Comparison of ENCODE assay signal across 18 mouse cellular contexts in the genomic region with DNA sequence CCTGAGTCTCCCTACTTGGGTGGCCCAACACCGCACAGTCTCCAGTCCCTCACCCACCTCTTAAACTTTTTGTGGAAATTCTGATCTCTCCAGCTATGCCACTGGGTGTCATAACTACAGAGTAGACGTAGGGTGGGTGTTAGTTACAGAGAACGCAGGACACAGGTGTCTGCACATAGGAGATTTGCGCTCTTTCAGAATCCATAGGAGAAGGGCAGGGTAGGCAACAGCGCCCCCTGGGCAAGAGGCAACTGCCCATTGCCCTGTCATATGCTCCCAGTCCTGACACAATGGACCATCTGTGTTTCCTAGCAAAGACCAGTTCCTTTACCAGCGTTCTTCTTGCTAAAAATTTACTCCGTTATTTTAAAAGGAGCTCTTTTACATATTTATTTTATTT. TPM values are rescaled to one million over a fixed set of nuclear protein-coding genes. Genes with fewer than 3 reads are reported as not detected.
DNase-seq lines count a peak whose midpoint lies in the region; ATAC-seq and TF ChIP-seq lines count a peak whose summit lies in the region.
"Had no signal": no experiment of that assay in that cellular context is flagged by ENCODE, and none has a peak within 500 bp of the region (broad histone marks: within the 10 kb centered on the region; RNA-seq: fewer than 3 reads in every experiment).

No protein-coding gene starts in this region.

- intact Hi-C loops in left cerebral cortex, adult 2 months (cut with DNase I): loop anchor here (2.0 kb wide), 4 partner anchors 403 to 643 kb away; no protein-coding TSS in a partner anchor
- intact Hi-C loops in left cerebral cortex, postnatal 14 days (cut with DNase I): loop anchor here (2.0 to 5.0 kb wide), 4 partner anchors 403 to 643 kb away; no protein-coding TSS in a partner anchor

- no peak for ATAC-seq in CD4-positive, CD25-positive, alpha-beta regulatory T cell, adult 4 months
- ATAC-seq in megakaryocyte-erythroid progenitor cell, adult 5-6 weeks (replicated peaks; ENCODE audit: low FRiP score, low TSS enrichment, poor library complexity, severe bottlenecking): no peak

- TF ChIP-seq CTCF in left cerebral cortex, adult 2 months (IDR thresholded peaks at IDR 0.05): peak; percentile 19
- TF ChIP-seq CTCF in thymus, adult 2 months (IDR thresholded peaks at IDR 0.05; ENCODE audit: borderline replicate concordance, control insufficient read depth, extremely low read depth, insufficient read depth, low read length, poor library complexity): no peak

- H3K4me3 ChIP-seq in left cerebral cortex, adult 2 months: no peak overlapping the region
- H3K4me3 ChIP-seq in thymus, adult 2 months (ENCODE audit: control insufficient read depth, insufficient read depth, low read length): no peak overlapping the region
- H3K4me3 ChIP-seq: limb, embryonic 13.5 days; neural tube, embryonic 13.5 days had no signal

- 41% methylated on average over 7 of the region's 7 CpGs for WGBS in thymus, adult 2 months

- no peaks in the 10 kb centered on the region for H3K36me3 ChIP-seq in thymus, adult 2 months (ENCODE audit: control insufficient read depth, insufficient read depth, low read length)
- H3K36me3 ChIP-seq: limb, embryonic 13.5 days; neural tube, embryonic 13.5 days had no signal

- H3K27ac ChIP-seq in left cerebral cortex, adult 2 months: no peak overlapping the region
- no peak overlapping the region for H3K27ac ChIP-seq in thymus, adult 2 months (ENCODE audit: control insufficient read depth, insufficient read depth, low read length)
- H3K27ac ChIP-seq: limb, embryonic 13.5 days; neural tube, embryonic 13.5 days had no signal

- peaks cover 28% of the 10 kb centered on the region for H3K27me3 ChIP-seq in thymus, adult 2 months (ENCODE audit: control insufficient read depth, insufficient read depth, low read length)

- TF ChIP-seq POLR2A in thymus, adult 2 months (IDR thresholded peaks at IDR 0.05; ENCODE audit: control insufficient read depth, extremely low read depth, insufficient read depth, low read length, poor library complexity): no peak

- peaks cover 15% of the 10 kb centered on the region for H3K4me1 ChIP-seq in thymus, adult 2 months (replicated peaks; ENCODE audit: control insufficient read depth, insufficient read depth, low read length)

- DNase-seq in CD4-positive, CD25-positive, alpha-beta regulatory T cell, adult 2 months (ENCODE audit: low read depth, low spot score): peak; percentile 34
- no peak for DNase-seq in left cerebral cortex, adult 2 months (ENCODE audit: extremely low spot score in 1 of 2, low spot score in 2 of 2)
- DNase-seq in left cerebral cortex, adult 8-10 months (ENCODE audit: low spot score in 2 of 2): no peak
- peak; percentile 63 for DNase-seq in thymus, postnatal 4 days
- no peak for DNase-seq in thymus, adult 2 months
- DNase-seq in left cerebral cortex, postnatal 14 days (ENCODE audit: low spot score in 2 of 2): no peak
- DNase-seq: adrenal gland, postnatal 25 days; cerebellum, postnatal 10 days; right cerebral cortex, postnatal 14 days had no signal

RNA-seq across cellular contexts. Expression of gene Urad, which starts 4.2 kb away (rescaled TPM):
- polyA plus RNA-seq in CD4-positive, CD25-positive, alpha-beta regulatory T cell, adult 4 months (2017; shearing (Covaris generic)): not detected
- total RNA-seq in left cerebral cortex, adult 2 months (2021): not detected
- total RNA-seq in left cerebral cortex, adult 8-10 months (2022): not detected
- 0.15 and 0.87 TPM in 2 replicates for polyA plus RNA-seq in thymus, adult 2 months (2012; rRNA removed)
- total RNA-seq in megakaryocyte-erythroid progenitor cell, adult 5-6 weeks (2014; fragmentation: Nextera tagmentation): not detected in 2 replicates
- not detected in 2 replicates for total RNA-seq in megakaryocyte-erythroid progenitor cell, adult 5-6 weeks (2017)
- not detected for total RNA-seq in left cerebral cortex, postnatal 14 days (2021)
- total RNA-seq: layer of hippocampus, adult 8-10 months had no signal
- polyA plus RNA-seq: embryonic facial prominence, embryonic 14.5 days; heart, embryonic 11.5 days; limb, embryonic 13.5 days; midbrain, embryonic 11.5 days; neural tube, embryonic 13.5 days; stomach, embryonic 16.5 days had no signal

RNA-seq across cellular contexts. Expression of gene Cdx2, which starts 10.9 kb away (rescaled TPM):
- polyA plus RNA-seq in CD4-positive, CD25-positive, alpha-beta regulatory T cell, adult 4 months (2017; shearing (Covaris generic)): not detected
- not detected for total RNA-seq in left cerebral cortex, adult 2 months (2021)
- total RNA-seq in left cerebral cortex, adult 8-10 months (2022): not detected
- 0.32 TPM in 2 replicates for polyA plus RNA-seq in thymus, adult 2 months (2012; rRNA removed)
- total RNA-seq in megakaryocyte-erythroid progenitor cell, adult 5-6 weeks (2014; fragmentation: Nextera tagmentation): not detected in 2 replicates
- not detected in 2 replicates for total RNA-seq in megakaryocyte-erythroid progenitor cell, adult 5-6 weeks (2017)
- total RNA-seq in left cerebral cortex, postnatal 14 days (2021): not detected
- total RNA-seq: adrenal gland, postnatal 25 days; layer of hippocampus, adult 8-10 months had no signal
- polyA plus RNA-seq: embryonic facial prominence, embryonic 14.5 days; heart, embryonic 11.5 days; midbrain, embryonic 11.5 days; neural tube, embryonic 13.5 days had no signal

RNA-seq across cellular contexts. Expression of gene Pdx1, which starts 48.2 kb away (rescaled TPM):
- not detected for polyA plus RNA-seq in CD4-positive, CD25-positive, alpha-beta regulatory T cell, adult 4 months (2017; shearing (Covaris generic))
- not detected for total RNA-seq in left cerebral cortex, adult 2 months (2021)
- total RNA-seq in left cerebral cortex, adult 8-10 months (2022): not detected
- polyA plus RNA-seq in thymus, adult 2 months (2012; rRNA removed): 0.06 TPM in 1 of 2 replicates, not detected in the other
- not detected in 2 replicates for total RNA-seq in megakaryocyte-erythroid progenitor cell, adult 5-6 weeks (2014; fragmentation: Nextera tagmentation)
- total RNA-seq in megakaryocyte-erythroid progenitor cell, adult 5-6 weeks (2017): not detected in 2 replicates
- not detected for total RNA-seq in left cerebral cortex, postnatal 14 days (2021)
- total RNA-seq: adrenal gland, postnatal 25 days; layer of hippocampus, adult 8-10 months had no signal
- polyA plus RNA-seq: embryonic facial prominence, embryonic 14.5 days; heart, embryonic 11.5 days; limb, embryonic 13.5 days; midbrain, embryonic 11.5 days; neural tube, embryonic 13.5 days had no signal

Comparison
In these comparisons a context has a peak if more than half of its experiments do, and no peak if none do; other contexts are left out.
1. DNase-seq: peak in CD4-positive, CD25-positive, alpha-beta regulatory T cell, adult 2 months (single experiment) and thymus, postnatal 4 days (single experiment); none in left cerebral cortex, adult 2 months (0 of 2), left cerebral cortex, adult 8-10 months (0 of 2), thymus, adult 2 months (single experiment) and left cerebral cortex, postnatal 14 days (0 of 2).